Mouse (Mus musculus) hindbrain, embryonic 14.5 days (tissue): ENCODE results near the gene Cyp2w1. TPM values are rescaled to one million over a fixed set of nuclear protein-coding genes. Genes with fewer than 3 reads are reported as not detected.

Source experiments
- ATAC-seq: fragments of 200-750 bp; cut with Nextera tagmentation; 2 replicates; pipeline ENCODE4 v1.8.0; 2017; ENCODE audit warnings: moderate number of reproducible peaks, mild to moderate bottlenecking, moderate TSS enrichment, moderate library complexity; ENCODE audit not compliant: low FRiP score
- DNase-seq: peaks from one replicate; pipeline ENCODE4 v3.0.0-alpha.2; 2015; ENCODE audit warnings: low spot score
- H3K27ac ChIP-seq: fragments of 300-500 bp; sonication (generic); 2 replicates; pipeline ENCODE4 v1.5.1; 2014; ENCODE audit warnings: mild to moderate bottlenecking, moderate library complexity
- H3K27me3 ChIP-seq: fragments of 300-500 bp; sonication (generic); 2 replicates; pipeline ENCODE4 v1.6.1; 2014; ENCODE audit warnings: mild to moderate bottlenecking, low read length, mixed read lengths; ENCODE audit not compliant: control insufficient read depth, insufficient read depth
- H3K36me3 ChIP-seq: fragments of 300-500 bp; sonication (generic); replicated peaks from 2 replicates; pipeline ENCODE4 v1.6.1; 2014; ENCODE audit not compliant: control insufficient read depth, insufficient read depth
- H3K4me1 ChIP-seq: fragments of 300-500 bp; sonication (generic); replicated peaks from 2 replicates; pipeline ENCODE4 v1.6.1; 2014; ENCODE audit warnings: antibody characterized with exemption, low read length, mixed read lengths; ENCODE audit not compliant: control insufficient read depth, insufficient read depth
- H3K4me2 ChIP-seq: fragments of 300-500 bp; sonication (generic); replicated peaks from 2 replicates; pipeline ENCODE4 v1.6.1; 2014; ENCODE audit warnings: mild to moderate bottlenecking, moderate library complexity
- H3K4me3 ChIP-seq: fragments of 300-500 bp; sonication (generic); replicated peaks from 2 replicates; pipeline ENCODE4 v1.5.1; 2014; ENCODE audit warnings: mild to moderate bottlenecking, low read length
- H3K9ac ChIP-seq: fragments of 300-500 bp; sonication (generic); 2 replicates; pipeline ENCODE4 v1.6.1; 2014
- H3K9me3 ChIP-seq: fragments of 300-500 bp; sonication (generic); 2 replicates; pipeline ENCODE4 v1.6.1; 2016; ENCODE audit warnings: low read length; ENCODE audit not compliant: control insufficient read depth
- WGBS: fragments of 180-500 bp; shearing (Covaris S2); extraction: QIAGEN DNeasy Blood & Tissue Kit; methylation state at CpG from one replicate; pipeline ENCODE4 v1.1.7; 2014; 5-methylcytosine and 5-hydroxymethylcytosine counted together
- polyA plus RNA-seq: library from polyadenylated mRNA; unstranded; fragments of >200 nt; fragmentation: Nextera tagmentation; extraction: Ambion mirVana; gene quantifications from 2 replicates; pipeline ENCODE4 v1.2.1, GENCODE M21; 2014

Cyp2w1 gene
- not detected in 2 replicates for polyA plus RNA-seq

- Histone ChIP-seq H3K4me2 (no peak within 1 kb of the TSS), H3K27me3 (no peaks in the 10 kb centered on the region), H3K9me3 (no peaks in the 10 kb centered on the region), H3K4me3 (no peak within 1 kb of the TSS), H3K27ac (no peak within 1 kb of the TSS), H3K36me3 (no peaks in the 10 kb centered on the region), H3K4me1 (no peaks in the 10 kb centered on the region), H3K9ac (no peak within 1 kb of the TSS)
- WGBS: 72% methylated on average over 6 of the region's 6 CpGs
- ATAC-seq: no peak
- no peak for DNase-seq
These were observed at the start of gene Cyp2w1 for GRCm38 (mm10) chr5:139352317-139352716. TSS of gene Cyp2w1 (plus strand) at chr5:139352617.

GRCm38 (mm10) chr5:139303646-139304061 is 48.8 kb upstream of the Cyp2w1 start:
- DNase-seq (no peak), ATAC-seq (no peak)
- Histone ChIP-seq H3K4me2 (no peak overlapping the region), H3K27me3 (no peaks in the 10 kb centered on the region), H3K36me3 (no peaks in the 10 kb centered on the region; the same call in 1 of the 2 replicates), H3K4me1 (no peaks in the 10 kb centered on the region), H3K9me3 (no peaks in the 10 kb centered on the region), H3K27ac (no peak overlapping the region), H3K4me3 (no peak overlapping the region), H3K9ac (no peak overlapping the region)
- WGBS: 90% methylated on average over 9 of the region's 9 CpGs

DNA sequence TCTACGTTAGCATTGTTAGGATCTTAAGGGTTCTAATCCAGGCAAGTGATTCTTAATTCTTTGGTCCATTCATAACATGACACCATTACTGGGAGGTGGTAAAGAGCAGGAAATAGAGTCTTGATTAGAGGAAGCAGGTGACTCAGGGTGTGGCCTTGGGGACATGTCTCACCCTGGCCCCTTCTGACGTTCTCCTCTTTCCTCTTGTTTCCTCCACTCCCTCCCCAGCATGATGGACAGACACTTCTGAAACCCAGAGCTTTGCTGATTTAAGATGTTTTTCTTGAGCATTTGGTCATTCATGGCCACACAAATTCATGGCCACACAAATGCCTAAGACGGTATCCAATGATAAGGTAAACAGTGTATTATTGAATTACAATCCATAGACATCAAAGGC is 42.5 kb upstream of the Cyp2w1 start:
- no peaks in the 10 kb centered on the region for H3K36me3 ChIP-seq
- H3K4me3 ChIP-seq: no peak overlapping the region
- DNase-seq (no peak), ATAC-seq (no peak)
- H3K27me3 ChIP-seq: no peaks in the 10 kb centered on the region
- H3K9me3 ChIP-seq: no peaks in the 10 kb centered on the region
- H3K4me1 ChIP-seq: no peaks in the 10 kb centered on the region
- no peak overlapping the region for H3K4me2 ChIP-seq
- H3K27ac ChIP-seq: no peak overlapping the region
- WGBS: 96% methylated on average over 3 of the region's 3 CpGs
- no peak overlapping the region for H3K9ac ChIP-seq

GRCm38 (mm10) chr5:139310477-139310876 is 41.9 kb upstream of the Cyp2w1 start:
- no peak overlapping the region for H3K4me2 ChIP-seq
- no peak overlapping the region for H3K9ac ChIP-seq
- no peaks in the 10 kb centered on the region for H3K27me3 ChIP-seq
- H3K9me3 ChIP-seq: no peaks in the 10 kb centered on the region
- 92% methylated on average over 4 of the region's 4 CpGs for WGBS
- no peak for DNase-seq
- no peaks in the 10 kb centered on the region for H3K36me3 ChIP-seq
- no peaks in the 10 kb centered on the region for H3K4me1 ChIP-seq
- ATAC-seq: no peak
- no peak overlapping the region for H3K27ac ChIP-seq
- H3K4me3 ChIP-seq: no peak overlapping the region

GRCm38 (mm10) chr5:139311822-139312221 is 40.6 kb upstream of the Cyp2w1 start:
- ATAC-seq (no peak), DNase-seq (no peak)
- H3K4me1 ChIP-seq: no peaks in the 10 kb centered on the region
- no peak overlapping the region for H3K27ac ChIP-seq
- H3K9ac ChIP-seq: no peak overlapping the region
- H3K36me3 ChIP-seq: no peaks in the 10 kb centered on the region
- no peak overlapping the region for H3K4me3 ChIP-seq
- no peaks in the 10 kb centered on the region for H3K27me3 ChIP-seq
- H3K4me2 ChIP-seq: no peak overlapping the region
- no peaks in the 10 kb centered on the region for H3K9me3 ChIP-seq
- WGBS: 93% methylated on average over 9 of the region's 9 CpGs

- Histone ChIP-seq H3K9me3 (no peaks in the 10 kb centered on the region), H3K36me3 (no peaks in the 10 kb centered on the region), H3K4me3 (no peak overlapping the region), H3K9ac (no peak overlapping the region), H3K4me2 (no peak overlapping the region), H3K27me3 (no peaks in the 10 kb centered on the region), H3K4me1 (no peaks in the 10 kb centered on the region), H3K27ac (no peak overlapping the region)
- no peak for DNase-seq
- WGBS: 85% methylated on average over 9 of the region's 9 CpGs
- ATAC-seq: no peak
These were observed 38.9 kb upstream of the Cyp2w1 start for GRCm38 (mm10) chr5:139313536-139313935.

DNA sequence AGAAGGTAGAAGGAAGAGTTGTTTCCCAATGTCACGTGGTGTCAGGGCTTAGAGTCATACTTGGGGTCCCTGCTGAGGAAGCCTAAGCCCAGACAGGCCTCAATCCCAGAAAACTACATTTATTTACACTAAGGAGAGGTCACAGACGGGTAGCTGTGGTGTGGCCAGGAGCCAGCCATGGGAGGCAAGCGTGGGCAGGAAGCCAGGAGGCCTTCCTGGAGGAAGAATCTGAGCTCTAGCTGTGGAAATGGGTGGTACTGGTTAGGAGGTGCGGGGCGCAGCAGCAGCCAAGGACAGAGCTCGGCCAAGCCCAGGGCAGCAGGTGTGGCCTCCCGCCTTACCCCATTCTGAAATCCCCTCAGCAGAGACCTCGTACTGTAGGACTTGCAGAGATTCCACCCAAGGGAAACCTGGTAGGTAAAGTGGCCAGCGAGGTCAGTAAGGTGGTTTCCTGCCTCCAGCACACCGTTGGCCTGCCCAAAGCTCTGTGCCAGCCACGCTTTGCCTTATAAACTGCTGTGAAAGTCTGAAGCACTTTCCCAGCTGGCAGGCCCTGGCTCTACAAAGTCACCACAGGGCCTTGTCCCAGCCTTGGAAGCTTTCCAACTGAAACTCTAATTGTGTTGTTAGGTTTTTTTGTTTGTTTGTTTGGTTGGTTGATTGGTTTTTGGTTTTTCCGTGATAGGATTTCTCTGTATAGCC is 37.3 kb upstream of the Cyp2w1 start:
- 83% methylated on average over 12 of the region's 12 CpGs for WGBS
- no peaks in the 10 kb centered on the region for H3K36me3 ChIP-seq
- H3K4me3 ChIP-seq: no peak overlapping the region
- H3K9me3 ChIP-seq: no peaks in the 10 kb centered on the region
- no peaks in the 10 kb centered on the region for H3K4me1 ChIP-seq
- H3K4me2 ChIP-seq: no peak overlapping the region
- H3K27me3 ChIP-seq: no peaks in the 10 kb centered on the region
- DNase-seq: no peak
- no peak overlapping the region for H3K9ac ChIP-seq
- ATAC-seq: no peak
- H3K27ac ChIP-seq: no peak overlapping the region

GRCm38 (mm10) chr5:139316982-139317675 is 35.3 kb upstream of the Cyp2w1 start:
- H3K27ac ChIP-seq: no peak overlapping the region
- no peak for ATAC-seq
- no peak for DNase-seq
- H3K36me3 ChIP-seq: no peaks in the 10 kb centered on the region
- WGBS: 81% methylated on average over 6 of the region's 6 CpGs
- H3K9me3 ChIP-seq: no peaks in the 10 kb centered on the region
- H3K4me3 ChIP-seq: no peak overlapping the region
- H3K27me3 ChIP-seq: no peaks in the 10 kb centered on the region
- H3K4me2 ChIP-seq: no peak overlapping the region
- H3K4me1 ChIP-seq: no peaks in the 10 kb centered on the region
- H3K9ac ChIP-seq: no peak overlapping the region

DNA sequence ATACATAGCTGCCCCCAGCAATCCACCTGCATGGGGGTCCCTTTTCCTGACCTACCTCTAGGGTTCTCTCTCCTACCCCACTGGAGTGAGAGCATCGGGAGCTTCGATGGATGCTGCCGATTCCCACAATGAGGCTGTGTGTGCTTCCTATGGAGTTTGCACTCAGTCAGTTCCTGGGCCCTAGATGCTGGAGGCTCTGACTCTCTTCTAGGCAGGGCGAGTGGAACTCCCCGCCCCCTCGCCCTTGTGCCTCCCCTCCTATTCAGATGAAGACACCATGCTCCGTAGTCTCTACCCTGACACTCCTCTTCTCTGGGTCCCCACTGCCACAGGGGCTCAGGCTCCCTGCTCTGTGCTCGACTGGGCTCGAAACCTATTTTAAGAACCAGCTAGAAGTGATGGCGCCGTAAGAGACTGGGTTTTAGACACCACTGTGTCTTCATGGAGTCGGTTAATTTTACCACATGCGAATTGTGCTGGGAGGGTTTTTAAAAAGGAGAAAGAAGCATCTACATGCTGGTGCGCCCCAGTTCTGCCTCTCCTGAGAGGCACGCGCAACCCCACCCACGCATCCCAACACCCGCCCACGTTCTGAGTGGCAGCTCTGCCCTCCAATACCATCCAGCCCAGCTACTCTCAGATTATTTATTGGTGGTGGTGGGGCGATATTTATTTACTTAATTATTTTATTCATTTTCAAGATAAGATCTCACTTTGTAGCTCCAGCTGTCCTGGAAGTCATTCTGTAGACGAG is 34.5 kb upstream of the Cyp2w1 start:
- no peak overlapping the region for H3K27ac ChIP-seq
- H3K36me3 ChIP-seq: no peaks in the 10 kb centered on the region
- 68% methylated on average over 21 of the region's 21 CpGs for WGBS
- H3K4me1 ChIP-seq: no peaks in the 10 kb centered on the region
- no peak overlapping the region for H3K9ac ChIP-seq
- no peak for DNase-seq
- H3K27me3 ChIP-seq: no peaks in the 10 kb centered on the region
- H3K4me3 ChIP-seq: no peak overlapping the region
- H3K9me3 ChIP-seq: no peaks in the 10 kb centered on the region
- no peak for ATAC-seq
- no peak overlapping the region for H3K4me2 ChIP-seq
